Mouse (Mus musculus): ENCODE measurements around the gene Alkbh2. TPM values are rescaled to one million over a fixed set of nuclear protein-coding genes. Genes with fewer than 3 reads are reported as not detected.

The Alkbh2 gene
- 10.7 and 10.9 TPM in 2 replicates for polyA plus RNA-seq (2016; fragmentation: Nextera tagmentation; extraction: Ambion mirVana)

DNA sequence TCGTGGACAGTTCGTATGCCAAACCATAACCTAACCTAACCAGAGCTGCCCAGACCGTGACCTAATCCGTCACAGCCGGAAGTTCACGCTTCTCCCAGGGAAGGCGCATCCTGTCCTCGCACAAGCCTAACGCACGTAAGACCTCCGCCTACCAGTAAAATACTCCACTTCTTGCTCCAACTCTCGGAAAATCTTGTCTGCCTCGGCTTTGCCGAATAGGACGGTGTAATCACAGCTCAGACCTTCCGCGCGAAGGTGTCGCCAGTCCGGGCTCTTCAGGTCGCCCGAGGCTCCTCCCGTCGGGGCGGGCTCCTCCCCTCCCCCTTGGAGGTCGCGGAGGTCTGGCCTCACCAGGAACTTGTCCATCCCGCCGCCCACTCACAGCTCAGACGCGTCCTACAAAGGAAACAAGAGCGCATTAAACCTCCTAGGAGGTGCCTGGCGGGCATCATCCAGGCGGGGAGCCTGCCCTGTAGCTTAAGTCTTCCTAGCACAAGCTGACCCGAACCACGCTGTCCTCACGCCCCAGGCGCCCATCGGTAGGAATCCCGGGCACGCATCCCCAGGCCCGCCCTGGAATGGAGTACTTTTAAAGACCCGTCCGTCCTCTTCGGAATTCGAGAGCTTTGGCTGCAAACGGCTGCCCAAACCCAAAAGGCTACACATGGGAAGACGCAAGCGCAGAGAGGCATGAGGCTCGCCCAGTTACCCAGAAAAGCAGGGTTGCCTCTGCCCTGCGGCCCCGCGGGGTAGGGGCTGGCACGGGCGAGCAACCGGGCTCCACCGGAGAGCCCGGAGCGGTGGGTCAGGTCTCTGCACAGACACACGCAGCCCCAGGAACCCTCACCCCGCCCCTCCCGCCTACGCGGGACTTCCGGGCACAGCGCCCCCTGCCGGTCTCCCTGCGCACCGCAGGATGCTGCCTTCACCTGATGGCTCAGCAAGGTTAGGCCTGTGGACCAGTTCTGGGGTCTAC lies at the start of gene Alkbh2:
Alkbh2 (minus strand) TSS at position 845 of the 976 bp plus-strand sequence.
- Histone ChIP-seq H3K27me3 (replicated peaks) (no peaks in the 10 kb centered on the region), H3K36me3 (peaks cover 24% of the 10 kb centered on the region), H3K9ac (peak within 1 kb of the TSS; percentile 68), H3K4me3 (peak within 1 kb of the TSS; percentile 55), H3K4me2 (replicated peaks) (peak within 1 kb of the TSS; percentile 95), H3K9me3 (no peaks in the 10 kb centered on the region), H3K27ac (peak within 1 kb of the TSS; percentile 21), H3K4me1 (peaks cover 15% of the 10 kb centered on the region)
- ATAC-seq (ENCODE audit: low FRiP score, low read depth) = peak; percentile 41
- under 1% methylated on average over 68 of the region's 69 CpGs for WGBS

DNA sequence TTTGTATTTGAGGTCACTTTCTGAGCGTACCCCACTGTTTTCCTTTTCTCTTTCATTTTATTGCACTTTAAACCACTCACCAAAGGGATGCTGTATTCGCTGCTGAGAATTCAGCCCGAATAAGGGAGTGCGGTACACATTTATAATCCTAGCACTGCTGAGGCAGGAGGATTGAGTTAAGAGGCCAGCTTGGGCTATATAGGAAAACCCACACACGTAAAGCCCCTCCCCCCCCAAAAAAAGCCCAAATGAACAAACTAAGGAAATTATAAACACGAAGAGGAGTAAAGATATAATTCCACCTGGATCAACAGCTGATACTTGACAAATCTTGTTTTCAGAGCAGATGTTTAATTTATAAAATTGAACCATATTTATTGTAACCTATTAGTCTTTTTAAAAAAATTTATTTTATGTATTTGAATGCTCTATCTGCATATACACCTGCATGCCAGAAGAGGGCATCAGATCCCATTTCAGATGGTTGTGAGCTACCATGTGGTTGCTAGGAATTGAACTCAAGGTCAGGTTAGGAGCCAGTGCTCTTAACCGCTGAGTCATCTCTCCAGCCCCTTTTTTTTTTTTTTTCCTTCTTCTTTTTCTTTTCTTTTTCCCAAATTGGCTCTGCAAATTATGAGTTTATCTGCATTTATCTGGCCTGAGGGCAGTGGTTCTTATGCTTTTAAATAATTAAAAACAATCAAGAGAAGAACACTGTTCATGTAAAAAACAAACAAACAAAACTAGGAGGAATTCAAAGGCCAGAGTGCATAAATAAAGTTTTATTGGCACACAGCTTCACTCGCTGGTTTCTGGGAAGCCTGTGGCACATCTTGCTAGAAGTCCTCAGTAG lies 48.8 kb upstream of the Alkbh2 start:
- Histone ChIP-seq H3K4me2 (replicated peaks) (peak overlapping the region; percentile 67), H3K4me1 (peaks cover 9% of the 10 kb centered on the region), H3K9me3 (no peaks in the 10 kb centered on the region), H3K27ac (no peak overlapping the region), H3K36me3 (no peaks in the 10 kb centered on the region), H3K4me3 (no peak overlapping the region), H3K9ac (no peak overlapping the region), H3K27me3 (replicated peaks) (peaks cover 11% of the 10 kb centered on the region; the same call in 1 of the 2 replicates)
- ATAC-seq (ENCODE audit: low FRiP score, low read depth) = no peak
- 41% methylated on average over 8 of the region's 8 CpGs for WGBS

DNA sequence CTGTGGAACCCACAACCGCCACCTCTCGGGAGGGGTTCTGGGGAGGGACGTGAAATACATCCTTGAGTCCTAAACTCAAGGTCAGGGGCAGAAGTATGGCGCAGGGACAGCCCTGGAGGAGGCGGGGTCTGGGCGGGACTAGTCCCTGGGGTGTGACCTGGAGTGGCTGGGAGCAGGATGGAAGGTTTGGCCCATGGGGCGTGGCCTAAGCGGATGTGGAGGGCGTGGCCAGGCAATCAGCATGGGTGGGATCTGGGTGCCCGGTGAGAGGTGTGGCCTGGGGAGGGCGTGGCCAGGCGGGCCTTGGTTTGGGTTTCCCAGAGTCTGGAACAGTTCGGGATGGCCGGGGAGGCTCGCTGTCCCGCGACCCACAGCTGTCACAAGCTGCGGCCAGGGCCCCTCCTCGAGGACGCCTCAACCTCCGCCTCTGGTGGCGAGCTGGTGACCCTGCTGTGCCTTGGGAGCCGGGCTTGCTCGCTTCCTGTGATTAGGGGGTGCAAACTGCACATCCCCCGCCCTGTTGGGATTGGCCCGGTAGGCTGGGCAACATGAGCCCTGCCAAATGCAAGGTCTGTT lies 47.7 kb upstream of the Alkbh2 start:
- peak overlapping the region; percentile 35 for H3K4me3 ChIP-seq
- peak overlapping the region; percentile 67 for H3K4me2 ChIP-seq (replicated peaks)
- ATAC-seq (ENCODE audit: low FRiP score, low read depth) = peak; percentile 66
- no peak overlapping the region for H3K27ac ChIP-seq
- no peaks in the 10 kb centered on the region for H3K36me3 ChIP-seq
- H3K9ac ChIP-seq = peak overlapping the region; percentile 18; the same call in 1 of the 2 replicates
- WGBS = under 1% methylated on average over 26 of the region's 26 CpGs
- no peaks in the 10 kb centered on the region for H3K9me3 ChIP-seq
- peaks cover 11% of the 10 kb centered on the region; the same call in 1 of the 2 replicates for H3K27me3 ChIP-seq (replicated peaks)
- peaks cover 9% of the 10 kb centered on the region for H3K4me1 ChIP-seq

DNA sequence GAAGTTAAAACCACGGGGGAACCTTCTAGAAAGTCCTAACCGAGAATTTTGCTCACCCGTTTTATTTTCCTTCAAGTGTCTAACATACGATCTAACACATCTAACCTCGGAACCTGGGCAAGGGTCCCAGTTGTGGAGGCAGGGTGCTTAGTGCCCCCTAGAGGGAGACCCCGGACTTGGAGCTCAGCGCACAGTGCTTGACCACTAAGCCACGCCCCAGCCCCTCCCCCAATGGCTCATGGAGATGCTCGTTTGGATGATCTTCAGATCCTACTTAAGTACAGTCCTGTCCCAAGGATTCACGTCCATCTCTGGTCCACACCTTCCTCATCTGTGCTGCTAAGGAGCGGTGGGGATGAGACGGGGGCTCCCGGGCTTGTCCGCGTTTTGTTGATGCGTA lies 46.6 kb upstream of the Alkbh2 start:
- Histone ChIP-seq H3K27me3 (replicated peaks) (peaks cover 11% of the 10 kb centered on the region; the same call in 1 of the 2 replicates), H3K36me3 (no peaks in the 10 kb centered on the region), H3K4me1 (peaks cover 9% of the 10 kb centered on the region), H3K4me2 (replicated peaks) (peak overlapping the region; percentile 35), H3K4me3 (no peak overlapping the region), H3K9ac (no peak overlapping the region), H3K9me3 (no peaks in the 10 kb centered on the region), H3K27ac (no peak overlapping the region)
- ATAC-seq (ENCODE audit: low FRiP score, low read depth) = no peak
- 11% methylated on average over 16 of the region's 16 CpGs for WGBS

DNA sequence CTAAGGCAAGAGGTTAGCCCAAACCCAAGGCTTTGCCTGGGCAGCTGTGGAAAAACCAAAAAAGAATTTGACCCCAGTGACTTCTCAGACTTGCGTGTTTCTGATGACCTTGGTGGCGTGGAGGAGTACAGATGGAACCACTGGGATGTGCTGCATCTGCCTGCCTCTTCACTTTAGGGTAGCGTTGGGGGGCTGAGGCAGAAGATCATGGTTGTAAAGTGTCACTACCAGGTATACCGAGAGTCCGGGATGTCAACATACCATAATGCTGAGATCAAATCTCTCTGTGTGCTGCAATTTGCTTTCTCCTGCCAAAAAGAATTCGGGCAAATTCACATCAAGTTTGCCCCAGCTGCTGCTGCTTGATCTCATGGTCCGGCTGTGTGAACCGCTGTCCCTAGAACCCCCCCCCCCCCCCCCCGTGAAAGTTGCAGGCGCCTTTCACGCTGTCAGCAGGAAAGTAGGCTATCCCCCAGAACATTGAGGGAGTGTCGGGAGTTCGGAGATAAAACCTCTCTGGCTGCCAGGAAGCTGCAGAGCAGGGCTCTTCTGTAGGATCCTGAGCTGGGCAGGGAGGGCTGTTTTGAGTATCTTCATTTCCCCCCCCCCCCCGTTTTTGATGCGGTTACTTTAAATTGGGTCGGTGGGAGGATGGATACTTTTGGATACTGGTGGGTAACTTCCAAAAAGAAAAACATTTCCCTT lies 46.0 kb upstream of the Alkbh2 start:
- 32% methylated on average over 16 of the region's 16 CpGs for WGBS
- Histone ChIP-seq H3K36me3 (no peaks in the 10 kb centered on the region), H3K4me3 (no peak overlapping the region), H3K9me3 (no peaks in the 10 kb centered on the region), H3K4me2 (replicated peaks) (no peak overlapping the region), H3K4me1 (peaks cover 9% of the 10 kb centered on the region), H3K27me3 (replicated peaks) (peaks cover 11% of the 10 kb centered on the region; the same call in 1 of the 2 replicates), H3K27ac (no peak overlapping the region), H3K9ac (no peak overlapping the region)
- no peak for ATAC-seq (ENCODE audit: low FRiP score, low read depth)

DNA sequence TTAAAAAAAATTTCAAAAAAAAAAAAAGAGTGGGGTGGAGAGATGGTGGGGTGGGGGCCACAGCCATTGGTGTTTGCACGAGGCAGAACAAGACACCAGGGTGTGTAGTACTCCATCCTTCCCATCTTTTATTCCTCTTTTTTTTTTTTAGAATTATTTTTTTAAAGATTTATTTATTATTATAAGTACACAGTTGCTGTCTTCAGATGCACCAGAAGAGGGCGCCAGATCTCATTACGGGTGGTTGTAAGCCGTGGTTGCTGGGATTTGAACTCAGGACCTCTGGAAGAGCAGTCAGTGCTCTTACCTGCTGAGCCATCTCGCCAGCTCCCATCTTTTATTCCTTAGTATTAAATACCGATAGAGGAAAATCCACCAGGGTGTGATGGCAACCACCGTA lies 45.4 kb upstream of the Alkbh2 start:
- Histone ChIP-seq H3K9me3 (no peaks in the 10 kb centered on the region), H3K27me3 (replicated peaks) (peaks cover 11% of the 10 kb centered on the region; the same call in 1 of the 2 replicates), H3K4me2 (replicated peaks) (no peak overlapping the region), H3K36me3 (no peaks in the 10 kb centered on the region), H3K4me1 (peaks cover 9% of the 10 kb centered on the region), H3K27ac (no peak overlapping the region), H3K9ac (no peak overlapping the region), H3K4me3 (no peak overlapping the region)
- ATAC-seq (ENCODE audit: low FRiP score, low read depth) = no peak
- WGBS = 73% methylated on average over 7 of the region's 7 CpGs

DNA sequence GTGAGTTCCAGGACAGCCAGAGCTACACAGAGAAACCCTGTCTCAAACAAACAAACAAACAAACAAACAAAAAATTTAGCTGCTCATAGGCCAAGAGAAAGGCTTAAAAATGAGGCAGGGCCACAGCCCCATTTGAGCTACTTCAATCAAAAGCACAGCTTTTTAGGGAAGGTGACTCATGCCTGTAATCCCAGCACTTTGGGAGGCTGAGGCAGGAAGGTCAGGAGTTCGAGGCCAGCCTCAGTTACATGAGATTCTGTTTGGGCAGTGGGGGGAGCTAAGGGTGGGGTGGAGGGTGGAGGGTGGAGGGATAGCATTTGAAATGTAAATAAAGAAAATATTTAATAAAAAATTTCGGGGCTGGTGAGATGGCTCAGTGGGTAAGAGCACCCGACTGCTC lies 44.9 kb upstream of the Alkbh2 start:
- H3K27me3 ChIP-seq (replicated peaks) = peaks cover 11% of the 10 kb centered on the region; the same call in 1 of the 2 replicates
- WGBS = 90% methylated on average over 3 of the region's 3 CpGs
- no peak overlapping the region for H3K27ac ChIP-seq
- H3K36me3 ChIP-seq = no peaks in the 10 kb centered on the region
- H3K4me2 ChIP-seq (replicated peaks) = no peak overlapping the region
- H3K9me3 ChIP-seq = no peaks in the 10 kb centered on the region
- H3K4me3 ChIP-seq = no peak overlapping the region
- H3K9ac ChIP-seq = no peak overlapping the region
- peaks cover 9% of the 10 kb centered on the region for H3K4me1 ChIP-seq
- ATAC-seq (ENCODE audit: low FRiP score, low read depth) = no peak

DNA sequence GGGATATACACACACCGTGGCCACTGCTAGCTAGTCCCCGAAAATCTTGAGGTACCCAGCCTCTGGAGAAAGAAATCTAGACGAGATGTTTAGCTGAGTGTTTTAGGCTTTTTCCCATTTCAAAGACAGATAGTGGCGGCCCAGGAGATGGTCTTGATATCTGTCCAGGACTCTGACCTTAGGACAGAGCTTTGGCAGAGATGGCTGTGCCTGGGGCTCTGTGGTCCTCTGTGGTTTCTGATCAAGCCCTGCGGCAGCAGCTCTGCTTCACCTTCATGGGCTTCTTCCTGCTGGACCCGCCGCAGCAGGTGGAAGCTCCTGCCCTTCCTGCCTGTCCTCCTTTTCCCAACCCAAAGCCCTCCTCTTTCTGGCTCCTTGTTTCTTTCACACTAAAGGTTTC lies 42.3 kb upstream of the Alkbh2 start:
- Histone ChIP-seq H3K4me1 (no peaks in the 10 kb centered on the region), H3K27ac (no peak overlapping the region), H3K27me3 (replicated peaks) (0 out of 2 replicates have a peak, but pooled peaks cover 3% of the 10 kb centered on the region), H3K36me3 (no peaks in the 10 kb centered on the region), H3K4me2 (replicated peaks) (no peak overlapping the region), H3K4me3 (no peak overlapping the region), H3K9me3 (no peaks in the 10 kb centered on the region), H3K9ac (no peak overlapping the region)
- no peak for ATAC-seq (ENCODE audit: low FRiP score, low read depth)
- WGBS = 91% methylated on average over 7 of the region's 7 CpGs

DNA sequence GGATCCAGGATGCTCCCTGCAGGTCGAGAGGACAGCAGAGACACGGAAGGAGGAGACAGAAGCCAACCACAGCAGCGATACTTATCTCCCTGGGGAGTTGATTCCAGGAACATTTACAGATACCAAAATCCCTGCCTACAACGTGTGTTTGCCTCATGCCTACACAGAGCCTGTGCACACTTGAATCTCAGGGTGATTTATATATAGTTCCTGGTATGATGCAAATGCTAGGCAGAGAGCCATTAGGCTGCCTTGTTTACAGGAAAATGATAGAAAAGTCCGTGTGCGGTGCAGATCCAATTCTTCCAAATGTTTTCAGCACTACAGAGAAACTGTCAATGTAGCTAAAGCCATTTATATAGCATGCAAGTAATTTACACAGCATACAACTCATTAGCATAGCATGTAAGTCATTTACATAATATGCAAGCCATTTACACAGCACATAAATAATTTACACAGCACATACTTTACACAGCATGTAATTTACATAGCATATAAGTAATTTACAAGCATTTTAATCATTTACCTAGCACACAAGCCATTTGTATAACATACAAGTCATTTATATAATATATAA lies 35.2 kb upstream of the Alkbh2 start:
- 75% methylated on average over 6 of the region's 6 CpGs for WGBS
- Histone ChIP-seq H3K27me3 (replicated peaks) (no peaks in the 10 kb centered on the region), H3K36me3 (no peaks in the 10 kb centered on the region), H3K4me3 (no peak overlapping the region), H3K27ac (no peak overlapping the region), H3K4me2 (replicated peaks) (no peak overlapping the region), H3K4me1 (no peaks in the 10 kb centered on the region), H3K9ac (no peak overlapping the region), H3K9me3 (no peaks in the 10 kb centered on the region)
- ATAC-seq (ENCODE audit: low FRiP score, low read depth) = no peak

DNA sequence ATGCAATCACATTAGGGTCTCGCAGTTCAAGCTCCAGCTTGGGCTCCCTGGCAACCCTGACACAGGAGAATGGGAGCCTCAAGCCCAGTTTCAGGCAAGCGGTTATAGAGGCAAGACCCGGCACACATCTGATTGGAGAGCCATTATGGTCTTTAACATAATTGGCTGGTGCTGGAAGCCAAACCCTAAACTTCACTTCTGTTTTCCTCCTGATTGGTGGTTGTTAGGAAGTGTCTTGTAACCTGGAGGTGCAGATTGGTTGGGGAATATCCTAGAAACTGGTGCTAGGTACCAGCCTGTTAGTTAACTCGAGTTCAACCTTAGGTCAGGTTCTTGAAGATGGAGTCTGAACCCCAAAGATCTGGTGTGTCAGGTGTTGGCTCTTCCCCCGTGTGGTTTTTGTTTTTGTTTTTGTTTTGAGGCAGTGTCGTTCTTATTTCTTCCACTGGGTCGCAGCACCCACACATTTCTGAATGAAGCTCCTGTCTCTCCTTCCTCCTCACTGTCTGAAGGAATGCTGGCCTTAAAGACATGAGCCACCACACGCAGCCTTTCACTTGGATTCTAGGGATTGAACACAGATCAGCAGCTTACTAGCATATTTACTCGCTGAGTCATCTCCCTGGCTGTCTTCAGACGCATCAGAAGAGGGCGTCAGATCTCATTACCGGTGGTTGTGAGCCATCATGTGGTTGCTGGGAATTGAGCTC lies 34.2 kb upstream of the Alkbh2 start:
- no peak for ATAC-seq (ENCODE audit: low FRiP score, low read depth)
- H3K9ac ChIP-seq = no peak overlapping the region
- WGBS = 52% methylated on average over 12 of the region's 12 CpGs
- H3K9me3 ChIP-seq = no peaks in the 10 kb centered on the region
- no peaks in the 10 kb centered on the region for H3K27me3 ChIP-seq (replicated peaks)
- H3K4me1 ChIP-seq = no peaks in the 10 kb centered on the region
- H3K27ac ChIP-seq = no peak overlapping the region
- no peaks in the 10 kb centered on the region for H3K36me3 ChIP-seq
- H3K4me3 ChIP-seq = no peak overlapping the region
- no peak overlapping the region for H3K4me2 ChIP-seq (replicated peaks)

DNA sequence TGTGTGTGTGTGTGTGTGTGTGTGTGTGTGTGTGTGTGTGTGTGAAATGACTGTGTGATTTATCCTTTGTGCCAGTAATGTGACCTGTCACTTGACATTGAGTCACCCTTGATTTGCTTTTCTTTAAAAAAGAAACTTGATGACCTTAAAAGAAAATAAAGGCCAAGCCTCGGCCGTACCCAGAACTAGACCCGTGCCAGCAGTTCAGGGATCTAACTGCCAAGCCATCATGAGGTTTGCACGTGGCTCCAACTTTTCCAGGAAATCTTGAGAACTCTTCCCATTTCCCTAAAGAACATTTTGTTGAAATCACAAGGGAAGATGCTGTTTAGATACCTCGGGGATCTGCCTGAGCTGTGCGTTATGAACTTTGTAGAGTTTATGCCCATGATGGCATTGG lies 33.4 kb upstream of the Alkbh2 start:
- Histone ChIP-seq H3K4me1 (no peaks in the 10 kb centered on the region), H3K36me3 (no peaks in the 10 kb centered on the region), H3K9ac (no peak overlapping the region), H3K27me3 (replicated peaks) (no peaks in the 10 kb centered on the region), H3K4me2 (replicated peaks) (no peak overlapping the region), H3K27ac (no peak overlapping the region), H3K9me3 (no peaks in the 10 kb centered on the region), H3K4me3 (no peak overlapping the region)
- no peak for ATAC-seq (ENCODE audit: low FRiP score, low read depth)
- WGBS = 83% methylated on average over 6 of the region's 6 CpGs
